Mouse (Mus musculus) T-helper 2 cell (primary cell): ENCODE results near the gene Ccdc38.

Experiments used
- in situ Hi-C: fragments of 300-600 bp; cut with MboI, MseI; formaldehyde crosslinking; loops from one replicate; pipeline ENCODE4 v1.15.1; 2025; ENCODE audit warnings: high pct_unique_total_duplicates

Gene Ccdc38

GRCm38 (mm10) chr10:93603256-93603655 is 62.8 kb downstream of the Ccdc38 start:
- in situ Hi-C loops: loop anchor here (10.0 kb wide), 1 partner anchor 202 kb away; no protein-coding TSS in a partner anchor

- in situ Hi-C loops: loop anchor here (10.0 kb wide), 1 partner anchor 198 kb away; no protein-coding TSS in a partner anchor
Measured at GRCm38 (mm10) chr10:93606326-93606725, 65.9 kb downstream of the Ccdc38 start.

GRCm38 (mm10) chr10:93608051-93608450 is 67.6 kb downstream of the Ccdc38 start:
- in situ Hi-C loops: loop anchor here (10.0 kb wide), 1 partner anchor 197 kb away; no protein-coding TSS in a partner anchor

- in situ Hi-C loops: loop anchor here (10.0 kb wide), 1 partner anchor 196 kb away; no protein-coding TSS in a partner anchor
Measured at GRCm38 (mm10) chr10:93609236-93609635, 68.8 kb downstream of the Ccdc38 start.

- in situ Hi-C loops: no loop called here
Measured at GRCm38 (mm10) chr10:93610896-93611295, 70.5 kb downstream of the Ccdc38 start.

GRCm38 (mm10) chr10:93611419-93612007 is 71.1 kb downstream of the Ccdc38 start:
- in situ Hi-C loops: no loop called here

GRCm38 (mm10) chr10:93614850-93615249 is 74.4 kb downstream of the Ccdc38 start:
- in situ Hi-C loops: no loop called here

- in situ Hi-C loops: no loop called here
Measured at GRCm38 (mm10) chr10:93620438-93621179, 80.2 kb downstream of the Ccdc38 start.

GRCm38 (mm10) chr10:93623725-93624124 is 83.3 kb downstream of the Ccdc38 start:
- in situ Hi-C loops: no loop called here

- in situ Hi-C loops: no loop called here
Measured at GRCm38 (mm10) chr10:93624151-93624550, 83.7 kb downstream of the Ccdc38 start.

GRCm38 (mm10) chr10:93630310-93630709 is 89.9 kb downstream of the Ccdc38 start:
- in situ Hi-C loops: no loop called here

GRCm38 (mm10) chr10:93632086-93632485 is 91.7 kb downstream of the Ccdc38 start:
- in situ Hi-C loops: no loop called here

- in situ Hi-C loops: no loop called here
Measured at GRCm38 (mm10) chr10:93633563-93633962, 93.1 kb downstream of the Ccdc38 start.
